Mouse (Mus musculus) neural tube, embryonic 13.5 days (tissue): ENCODE results near the gene Pakap. TPM values are rescaled to one million over a fixed set of nuclear protein-coding genes. Genes with fewer than 3 reads are reported as not detected.

Experiments
- ATAC-seq: fragments of 200-750 bp; cut with Nextera tagmentation; 2 replicates; pipeline ENCODE4 v1.8.0; 2017; ENCODE audit warnings: low read depth, mild to moderate bottlenecking, moderate TSS enrichment, moderate library complexity
- H3K27ac ChIP-seq: fragments of 300-500 bp; sonication (generic); replicated peaks from 2 replicates; pipeline ENCODE4 v1.5.1; 2015; ENCODE audit warnings: moderate library complexity, mild to moderate bottlenecking, inconsistent platforms
- H3K27me3 ChIP-seq: fragments of 300-500 bp; sonication (generic); 2 replicates; pipeline ENCODE4 v1.6.1; 2015; ENCODE audit warnings: mild to moderate bottlenecking, inconsistent platforms
- H3K36me3 ChIP-seq: fragments of 300-500 bp; sonication (generic); 2 replicates; pipeline ENCODE4 v1.6.1; 2015; ENCODE audit warnings: mild to moderate bottlenecking, inconsistent platforms
- H3K4me1 ChIP-seq: fragments of 300-500 bp; sonication (generic); replicated peaks from 2 replicates; pipeline ENCODE4 v1.6.1; 2015; ENCODE audit warnings: inconsistent platforms
- H3K4me2 ChIP-seq: fragments of 300-500 bp; sonication (generic); 2 replicates; pipeline ENCODE4 v1.6.1; 2015; ENCODE audit warnings: inconsistent platforms, mild to moderate bottlenecking, moderate library complexity
- H3K4me3 ChIP-seq: fragments of 300-500 bp; sonication (generic); 2 replicates; pipeline ENCODE4 v1.5.1; 2015; ENCODE audit warnings: mild to moderate bottlenecking, inconsistent platforms
- H3K9ac ChIP-seq: fragments of 300-500 bp; sonication (generic); 2 replicates; pipeline ENCODE4 v1.6.1; 2015; ENCODE audit warnings: moderate library complexity, mild to moderate bottlenecking, inconsistent platforms
- H3K9me3 ChIP-seq: fragments of 300-500 bp; sonication (generic); 2 replicates; pipeline ENCODE4 v1.6.1; 2016; ENCODE audit warnings: inconsistent platforms
- WGBS: fragments of 180-500 bp; shearing (Covaris S2); methylation state at CpG from one replicate; pipeline ENCODE4 v1.1.7; 2015; 5-methylcytosine and 5-hydroxymethylcytosine counted together
- polyA plus RNA-seq: library from polyadenylated mRNA; unstranded; fragments of >200 nt; fragmentation: Nextera tagmentation; extraction: Ambion mirVana; gene quantifications from 2 replicates; pipeline ENCODE4 v1.2.1, GENCODE M21; 2015

The Pakap gene
- polyA plus RNA-seq, 1 experiment from 2014 or later, result 9.1 TPM

GRCm38 (mm10) chr4:57824626-57825240 lies 256.8 kb downstream of the Pakap start:
- H3K9ac ChIP-seq, result no peak overlapping the region
- H3K4me2 ChIP-seq, result no peak overlapping the region
- WGBS, result 12% methylated on average over 8 of the region's 8 CpGs
- H3K9me3 ChIP-seq, result no peaks in the 10 kb centered on the region
- no peak for ATAC-seq
- H3K27me3 ChIP-seq, result no peaks in the 10 kb centered on the region
- peaks cover 46% of the 10 kb centered on the region for H3K4me1 ChIP-seq
- H3K4me3 ChIP-seq, result no peak overlapping the region
- peak overlapping the region; percentile 20; the same call in 1 of the 2 replicates for H3K27ac ChIP-seq
- no peaks in the 10 kb centered on the region for H3K36me3 ChIP-seq

GRCm38 (mm10) chr4:57826272-57826671 lies 258.3 kb downstream of the Pakap start:
- ATAC-seq, result no peak
- Histone ChIP-seq H3K9ac (no peak overlapping the region), H3K4me1 (peaks cover 50% of the 10 kb centered on the region), H3K4me3 (no peak overlapping the region), H3K27ac (no peak overlapping the region), H3K4me2 (no peak overlapping the region), H3K9me3 (no peaks in the 10 kb centered on the region), H3K36me3 (no peaks in the 10 kb centered on the region), H3K27me3 (no peaks in the 10 kb centered on the region)
- 89% methylated on average over 7 of the region's 7 CpGs for WGBS

GRCm38 (mm10) chr4:57829131-57829530 lies 261.2 kb downstream of the Pakap start:
- H3K36me3 ChIP-seq, result no peaks in the 10 kb centered on the region
- 78% methylated on average over 9 of the region's 9 CpGs for WGBS
- no peak overlapping the region for H3K4me3 ChIP-seq
- no peak overlapping the region for H3K9ac ChIP-seq
- no peak for ATAC-seq
- H3K9me3 ChIP-seq, result no peaks in the 10 kb centered on the region
- H3K27me3 ChIP-seq, result no peaks in the 10 kb centered on the region
- peaks cover 52% of the 10 kb centered on the region for H3K4me1 ChIP-seq
- no peak overlapping the region for H3K4me2 ChIP-seq
- no peak overlapping the region for H3K27ac ChIP-seq

GRCm38 (mm10) chr4:57829740-57830139 lies 261.8 kb downstream of the Pakap start:
- Histone ChIP-seq H3K4me2 (no peak overlapping the region), H3K36me3 (no peaks in the 10 kb centered on the region), H3K4me3 (no peak overlapping the region), H3K9ac (no peak overlapping the region), H3K27me3 (no peaks in the 10 kb centered on the region), H3K9me3 (no peaks in the 10 kb centered on the region), H3K4me1 (peaks cover 46% of the 10 kb centered on the region), H3K27ac (no peak overlapping the region)
- WGBS, result 47% methylated on average over 3 of the region's 3 CpGs
- ATAC-seq, result no peak

- Histone ChIP-seq H3K9me3 (no peaks in the 10 kb centered on the region), H3K27me3 (no peaks in the 10 kb centered on the region), H3K36me3 (no peaks in the 10 kb centered on the region), H3K27ac (0 out of 2 replicates have a peak overlapping the region, but pooled peaks have one; percentile 10), H3K4me2 (no peak overlapping the region), H3K9ac (no peak overlapping the region), H3K4me3 (no peak overlapping the region), H3K4me1 (peaks cover 33% of the 10 kb centered on the region)
- ATAC-seq, result no peak
- WGBS, result 40% methylated on average over 7 of the region's 7 CpGs
Measured at GRCm38 (mm10) chr4:57832318-57832717, 264.3 kb downstream of the Pakap start.

- Histone ChIP-seq H3K4me3 (no peak overlapping the region), H3K9ac (no peak overlapping the region), H3K27me3 (no peaks in the 10 kb centered on the region), H3K27ac (no peak overlapping the region), H3K9me3 (no peaks in the 10 kb centered on the region), H3K4me1 (peaks cover 33% of the 10 kb centered on the region), H3K4me2 (no peak overlapping the region), H3K36me3 (no peaks in the 10 kb centered on the region)
- 0 out of 2 replicates have a peak, but pooled peaks have one; percentile 36 for ATAC-seq
- WGBS, result 45% methylated on average over 4 of the region's 4 CpGs
Measured at GRCm38 (mm10) chr4:57833060-57833459, 265.1 kb downstream of the Pakap start.

- no peak overlapping the region for H3K9ac ChIP-seq
- H3K9me3 ChIP-seq, result no peaks in the 10 kb centered on the region
- no peak for ATAC-seq
- H3K4me3 ChIP-seq, result no peak overlapping the region
- no peaks in the 10 kb centered on the region for H3K36me3 ChIP-seq
- no peak overlapping the region for H3K4me2 ChIP-seq
- H3K27me3 ChIP-seq, result no peaks in the 10 kb centered on the region
- no peak overlapping the region for H3K27ac ChIP-seq
- peaks cover 33% of the 10 kb centered on the region for H3K4me1 ChIP-seq
- WGBS, result 69% methylated on average over 4 of the region's 4 CpGs
Measured at GRCm38 (mm10) chr4:57834141-57834540, 266.2 kb downstream of the Pakap start.

- Histone ChIP-seq H3K27me3 (no peaks in the 10 kb centered on the region), H3K4me2 (no peak overlapping the region), H3K36me3 (no peaks in the 10 kb centered on the region), H3K9me3 (no peaks in the 10 kb centered on the region), H3K27ac (no peak overlapping the region), H3K4me1 (peaks cover 15% of the 10 kb centered on the region), H3K9ac (no peak overlapping the region), H3K4me3 (no peak overlapping the region)
- 60% methylated on average over 9 of the region's 9 CpGs for WGBS
- ATAC-seq, result no peak
Measured at GRCm38 (mm10) chr4:57837089-57837488, 269.1 kb downstream of the Pakap start.

GRCm38 (mm10) chr4:57839343-57839742 lies 271.4 kb downstream of the Pakap start:
- no peak for ATAC-seq
- Histone ChIP-seq H3K27me3 (no peaks in the 10 kb centered on the region), H3K27ac (no peak overlapping the region), H3K36me3 (no peaks in the 10 kb centered on the region), H3K4me2 (no peak overlapping the region), H3K4me3 (no peak overlapping the region), H3K9ac (no peak overlapping the region), H3K4me1 (peaks cover 8% of the 10 kb centered on the region), H3K9me3 (no peaks in the 10 kb centered on the region)
- WGBS, result 87% methylated on average over 4 of the region's 4 CpGs

- ATAC-seq, result no peak
- Histone ChIP-seq H3K4me1 (peaks cover 33% of the 10 kb centered on the region), H3K9me3 (no peaks in the 10 kb centered on the region), H3K27me3 (no peaks in the 10 kb centered on the region), H3K4me2 (no peak overlapping the region), H3K36me3 (no peaks in the 10 kb centered on the region), H3K27ac (no peak overlapping the region), H3K9ac (no peak overlapping the region), H3K4me3 (no peak overlapping the region)
- 6% methylated on average over 1 of the region's 1 CpGs for WGBS
Measured at GRCm38 (mm10) chr4:57841911-57842310, 273.9 kb downstream of the Pakap start.

GRCm38 (mm10) chr4:57842472-57843305 lies 274.7 kb downstream of the Pakap start:
- H3K4me2 ChIP-seq, result no peak overlapping the region
- no peak for ATAC-seq
- no peak overlapping the region; the same call in 1 of the 2 replicates for H3K9ac ChIP-seq
- 60% methylated on average over 11 of the region's 11 CpGs for WGBS
- peaks cover 41% of the 10 kb centered on the region for H3K4me1 ChIP-seq
- no peaks in the 10 kb centered on the region for H3K36me3 ChIP-seq
- H3K27me3 ChIP-seq, result no peaks in the 10 kb centered on the region
- H3K27ac ChIP-seq, result no peak overlapping the region
- H3K9me3 ChIP-seq, result no peaks in the 10 kb centered on the region
- no peak overlapping the region for H3K4me3 ChIP-seq

- Histone ChIP-seq H3K4me3 (peak overlapping the region; percentile 29), H3K4me2 (peak overlapping the region; percentile 49), H3K36me3 (0 out of 2 replicates have a peak, but pooled peaks cover 2% of the 10 kb centered on the region), H3K27ac (peak overlapping the region; percentile 78), H3K27me3 (no peaks in the 10 kb centered on the region), H3K9me3 (no peaks in the 10 kb centered on the region), H3K9ac (peak overlapping the region; percentile 63), H3K4me1 (peaks cover 46% of the 10 kb centered on the region)
- whole genome bisulfite sequencing, result 2% methylated on average over 10 of the region's 10 CpGs
- ATAC-seq, result peak; percentile 79
Measured at GRCm38 (mm10) chr4:57845031-57845431, 277.1 kb downstream of the Pakap start.
